In genomic region chr1:83058481-83058880, GRCm38 (mm10) we compare ENCODE assay signal across 39 mouse cellular contexts. TPM values are rescaled to one million over a fixed set of nuclear protein-coding genes. Genes with fewer than 3 reads are reported as not detected.
DNase-seq lines count a peak whose midpoint lies in the region; ATAC-seq and TF ChIP-seq lines count a peak whose summit lies in the region.
"Had no signal": no experiment of that assay in that cellular context is flagged by ENCODE, and none has a peak within 500 bp of the region (broad histone marks: within the 10 kb centered on the region; RNA-seq: fewer than 3 reads in every experiment).

No protein-coding gene starts in this region.

- no peak for ATAC-seq in kidney, embryonic 15.5 days (replicated peaks; ENCODE audit: low FRiP score)
- ATAC-seq in stomach, postnatal 0 days (ENCODE audit: low FRiP score, low TSS enrichment): no peak
- ATAC-seq: forebrain, postnatal 0 days; hindbrain, postnatal 0 days; intestine, embryonic 16.5 days; Patski had no signal

- H3K27ac ChIP-seq in kidney, embryonic 15.5 days: no peak overlapping the region
- no peak overlapping the region for H3K27ac ChIP-seq in stomach, postnatal 0 days (replicated peaks)
- H3K27ac ChIP-seq: forebrain, embryonic 12.5 days; heart, adult 2 months; heart, embryonic 13.5 days; hindbrain, embryonic 12.5 days; hindbrain, postnatal 0 days; layer of hippocampus, adult 2 months; left cerebral cortex, adult 2 months; limb, embryonic 12.5 days; liver, embryonic 15.5 days; stomach, embryonic 15.5 days had no signal

- H3K36me3 ChIP-seq in kidney, embryonic 15.5 days: no peaks in the 10 kb centered on the region
- H3K36me3 ChIP-seq in stomach, postnatal 0 days (ENCODE audit: control insufficient read depth, insufficient read depth, low read length): no peaks in the 10 kb centered on the region
- H3K36me3 ChIP-seq: forebrain, embryonic 12.5 days; heart, embryonic 13.5 days; hindbrain, embryonic 12.5 days; limb, embryonic 12.5 days; liver, embryonic 15.5 days; stomach, embryonic 15.5 days had no signal

- no peaks in the 10 kb centered on the region for H3K27me3 ChIP-seq in kidney, embryonic 15.5 days
- no peaks in the 10 kb centered on the region for H3K27me3 ChIP-seq in stomach, postnatal 0 days (ENCODE audit: control insufficient read depth, insufficient read depth, low read length)
- H3K27me3 ChIP-seq: forebrain, embryonic 12.5 days; heart, embryonic 13.5 days; hindbrain, embryonic 12.5 days; limb, embryonic 12.5 days; liver, embryonic 15.5 days; Patski; stomach, embryonic 15.5 days had no signal

- no peak for TF ChIP-seq CTCF in stomach, postnatal 0 days (IDR thresholded peaks at IDR 0.05; ENCODE audit: low read depth)

- 29% methylated on average over 1 of the region's 1 CpGs for WGBS in kidney, embryonic 15.5 days
- 45% methylated on average over 1 of the region's 1 CpGs for WGBS in stomach, postnatal 0 days

- no peak for TF ChIP-seq EP300 in stomach, postnatal 0 days (optimal IDR thresholded peaks at IDR 0.05)

- H3K4me3 ChIP-seq in kidney, embryonic 15.5 days (replicated peaks): no peak overlapping the region
- no peak overlapping the region for H3K4me3 ChIP-seq in stomach, postnatal 0 days (ENCODE audit: low read depth, low read length)
- H3K4me3 ChIP-seq: erythroblast, embryonic 14.5 days; forebrain, embryonic 12.5 days; heart, adult 2 months; heart, embryonic 13.5 days; hindbrain, embryonic 12.5 days; layer of hippocampus, adult 2 months; left cerebral cortex, adult 2 months; limb, embryonic 12.5 days; liver, embryonic 15.5 days; stomach, embryonic 15.5 days had no signal

- peak; percentile 7 to 13 for DNase-seq in adrenal gland, postnatal 36 days
- DNase-seq in adrenal gland, adult 18-20 months (ENCODE audit: low spot score in 2 of 2): no peak
- DNase-seq in kidney, adult 18-20 months: peak; percentile 13
- peak; percentile 21 for DNase-seq in adipocyte (ENCODE audit: low spot score)
- DNase-seq in kidney, postnatal 14 days: peak; percentile 14
- no peak for DNase-seq in stomach, postnatal 0 days (ENCODE audit: low spot score)
- no peak for DNase-seq in heart, postnatal 14 days
- DNase-seq: cerebellum, adult 11-12 months; cerebellum, adult 9-11 months; forebrain, postnatal 0 days; heart, adult 2 months; lung, embryonic 14.5 days; lung, postnatal 14 days; retina, postnatal 1 day; right cerebral cortex, postnatal 14 days; thymus, postnatal 14 days had no signal

- H3K9ac ChIP-seq in kidney, embryonic 15.5 days: no peak overlapping the region
- H3K9ac ChIP-seq in stomach, postnatal 0 days (ENCODE audit: low read length): no peak overlapping the region
- H3K9ac ChIP-seq: forebrain, embryonic 12.5 days; forebrain, postnatal 0 days; heart, embryonic 13.5 days; hindbrain, embryonic 12.5 days; limb, embryonic 12.5 days; liver, embryonic 15.5 days; lung, embryonic 14.5 days; stomach, embryonic 15.5 days had no signal

- intact Hi-C loops in heart, postnatal 14 days (cut with DNase I): no loop called here

- no peaks in the 10 kb centered on the region for H3K4me1 ChIP-seq in kidney, embryonic 15.5 days
- no peaks in the 10 kb centered on the region for H3K4me1 ChIP-seq in stomach, postnatal 0 days (replicated peaks; ENCODE audit: control insufficient read depth, insufficient read depth)
- H3K4me1 ChIP-seq: forebrain, embryonic 12.5 days; hindbrain, embryonic 12.5 days; limb, embryonic 12.5 days; liver, embryonic 15.5 days; stomach, embryonic 15.5 days had no signal

- no peaks in the 10 kb centered on the region for H3K9me3 ChIP-seq in kidney, embryonic 15.5 days (replicated peaks)
- H3K9me3 ChIP-seq in stomach, postnatal 0 days (ENCODE audit: control insufficient read depth, low read length): no peaks in the 10 kb centered on the region
- H3K9me3 ChIP-seq: forebrain, embryonic 12.5 days; heart, embryonic 13.5 days; hindbrain, embryonic 12.5 days; limb, embryonic 12.5 days; liver, embryonic 15.5 days; stomach, embryonic 15.5 days had no signal

- H3K4me2 ChIP-seq in kidney, embryonic 15.5 days: no peak overlapping the region
- no peak overlapping the region for H3K4me2 ChIP-seq in stomach, postnatal 0 days (replicated peaks; ENCODE audit: low read depth)
- H3K4me2 ChIP-seq: forebrain, embryonic 12.5 days; heart, embryonic 13.5 days; hindbrain, embryonic 12.5 days; limb, embryonic 12.5 days; liver, embryonic 15.5 days; lung, embryonic 14.5 days; stomach, embryonic 15.5 days had no signal

RNA-seq across cellular contexts. Expression of gene A030005K14Rik, which starts 0.7 kb away (rescaled TPM):
- total RNA-seq in adrenal gland, postnatal 36 days (2021): not detected
- total RNA-seq in adrenal gland, adult 18-20 months (2021): not detected
- polyA plus RNA-seq in kidney, embryonic 15.5 days (2015; fragmentation: Nextera tagmentation; extraction: Ambion mirVana): not detected in 2 replicates
- polyA plus RNA-seq in stomach, postnatal 0 days (2015; fragmentation: Nextera tagmentation; extraction: Ambion mirVana): not detected in 2 replicates
- not detected for total RNA-seq in heart, postnatal 14 days (2021)
- total RNA-seq: forebrain, postnatal 0 days; gastrocnemius, adult 8-10 months; gastrocnemius, postnatal 4 days; heart, adult 2 months; heart, postnatal 25 days; hindbrain, postnatal 0 days; layer of hippocampus, adult 2 months; layer of hippocampus, postnatal 14 days; left cerebral cortex, adult 2 months; left cerebral cortex, postnatal 25 days; liver, adult 2 months; MEL had no signal
- polyA plus RNA-seq: embryonic facial prominence, embryonic 14.5 days; erythroblast, embryonic 14.5 days; forebrain, embryonic 12.5 days; forebrain, postnatal 0 days; heart, adult 2 months; heart, embryonic 13.5 days; hindbrain, embryonic 12.5 days; hindbrain, postnatal 0 days; intestine, embryonic 16.5 days; limb, embryonic 12.5 days; liver, adult 2 months; liver, embryonic 15.5 days; lung, embryonic 14.5 days; neural tube, embryonic 14.5 days; Patski; stomach, embryonic 15.5 days; urinary bladder, adult 2 months had no signal

RNA-seq across cellular contexts. Expression of gene Krtap28-13, which starts 2.2 kb away (rescaled TPM):
- total RNA-seq in adrenal gland, postnatal 36 days (2021): not detected
- total RNA-seq in adrenal gland, adult 18-20 months (2021): not detected
- polyA plus RNA-seq in kidney, embryonic 15.5 days (2015; fragmentation: Nextera tagmentation; extraction: Ambion mirVana): not detected in 2 replicates
- not detected in 2 replicates for polyA plus RNA-seq in stomach, postnatal 0 days (2015; fragmentation: Nextera tagmentation; extraction: Ambion mirVana)
- total RNA-seq in heart, postnatal 14 days (2021): not detected
- total RNA-seq: forebrain, postnatal 0 days; gastrocnemius, adult 8-10 months; gastrocnemius, postnatal 4 days; heart, adult 2 months; heart, postnatal 25 days; hindbrain, postnatal 0 days; layer of hippocampus, adult 2 months; layer of hippocampus, postnatal 14 days; left cerebral cortex, adult 2 months; left cerebral cortex, postnatal 25 days; liver, adult 2 months; MEL had no signal
- polyA plus RNA-seq: erythroblast, embryonic 14.5 days; forebrain, embryonic 12.5 days; forebrain, postnatal 0 days; heart, adult 2 months; heart, embryonic 13.5 days; hindbrain, embryonic 12.5 days; hindbrain, postnatal 0 days; intestine, embryonic 16.5 days; limb, embryonic 12.5 days; liver, adult 2 months; liver, embryonic 15.5 days; lung, embryonic 14.5 days; neural tube, embryonic 14.5 days; Patski; stomach, embryonic 15.5 days; urinary bladder, adult 2 months had no signal

RNA-seq across cellular contexts. Expression of gene Gm47969, which starts 13.7 kb away (rescaled TPM):
- total RNA-seq in adrenal gland, postnatal 36 days (2021): not detected
- not detected for total RNA-seq in adrenal gland, adult 18-20 months (2021)
- not detected in 2 replicates for polyA plus RNA-seq in kidney, embryonic 15.5 days (2015; fragmentation: Nextera tagmentation; extraction: Ambion mirVana)
- polyA plus RNA-seq in stomach, postnatal 0 days (2015; fragmentation: Nextera tagmentation; extraction: Ambion mirVana): not detected in 2 replicates
- not detected for total RNA-seq in heart, postnatal 14 days (2021)
- total RNA-seq: forebrain, postnatal 0 days; gastrocnemius, adult 8-10 months; gastrocnemius, postnatal 4 days; heart, adult 2 months; heart, postnatal 25 days; hindbrain, postnatal 0 days; layer of hippocampus, adult 2 months; layer of hippocampus, postnatal 14 days; left cerebral cortex, adult 2 months; left cerebral cortex, postnatal 25 days; liver, adult 2 months; MEL had no signal
- polyA plus RNA-seq: embryonic facial prominence, embryonic 14.5 days; erythroblast, embryonic 14.5 days; forebrain, embryonic 12.5 days; forebrain, postnatal 0 days; heart, adult 2 months; heart, embryonic 13.5 days; hindbrain, embryonic 12.5 days; hindbrain, postnatal 0 days; intestine, embryonic 16.5 days; limb, embryonic 12.5 days; liver, adult 2 months; liver, embryonic 15.5 days; lung, embryonic 14.5 days; neural tube, embryonic 14.5 days; Patski; stomach, embryonic 15.5 days; urinary bladder, adult 2 months had no signal

RNA-seq across cellular contexts. Expression of gene Krtap28-10, which starts 16.2 kb away (rescaled TPM):
- not detected for total RNA-seq in adrenal gland, postnatal 36 days (2021)
- not detected for total RNA-seq in adrenal gland, adult 18-20 months (2021)
- polyA plus RNA-seq in kidney, embryonic 15.5 days (2015; fragmentation: Nextera tagmentation; extraction: Ambion mirVana): not detected in 2 replicates
- not detected in 2 replicates for polyA plus RNA-seq in stomach, postnatal 0 days (2015; fragmentation: Nextera tagmentation; extraction: Ambion mirVana)
- total RNA-seq in heart, postnatal 14 days (2021): not detected
- total RNA-seq: forebrain, postnatal 0 days; gastrocnemius, adult 8-10 months; gastrocnemius, postnatal 4 days; heart, adult 2 months; heart, postnatal 25 days; hindbrain, postnatal 0 days; layer of hippocampus, adult 2 months; layer of hippocampus, postnatal 14 days; left cerebral cortex, adult 2 months; left cerebral cortex, postnatal 25 days; liver, adult 2 months; MEL had no signal
- polyA plus RNA-seq: erythroblast, embryonic 14.5 days; forebrain, embryonic 12.5 days; forebrain, postnatal 0 days; heart, adult 2 months; heart, embryonic 13.5 days; hindbrain, embryonic 12.5 days; hindbrain, postnatal 0 days; intestine, embryonic 16.5 days; limb, embryonic 12.5 days; liver, adult 2 months; liver, embryonic 15.5 days; lung, embryonic 14.5 days; neural tube, embryonic 14.5 days; Patski; stomach, embryonic 15.5 days; urinary bladder, adult 2 months had no signal

RNA-seq across cellular contexts. Expression of gene Slc19a3, which starts 20.2 kb away (rescaled TPM):
- under 1 TPM in 1 of 2 experiments, not detected in 1; 0.33 TPM for total RNA-seq in adrenal gland, postnatal 36 days (2021)
- total RNA-seq in adrenal gland, adult 18-20 months (2021): under 1 TPM; 0.16 to 0.30 TPM
- 1.1 and 1.2 TPM in 2 replicates for polyA plus RNA-seq in kidney, embryonic 15.5 days (2015; fragmentation: Nextera tagmentation; extraction: Ambion mirVana)
- polyA plus RNA-seq in stomach, postnatal 0 days (2015; fragmentation: Nextera tagmentation; extraction: Ambion mirVana): 0.34 and 0.45 TPM in 2 replicates
- under 1 TPM; 0.51 to 0.57 TPM for total RNA-seq in heart, postnatal 14 days (2021)
- total RNA-seq: liver, adult 2 months; MEL had no signal
- polyA plus RNA-seq: erythroblast, embryonic 14.5 days had no signal

Comparison
In these comparisons a context has a peak if more than half of its experiments do, and no peak if none do; other contexts are left out.
1. DNase-seq: peak in adrenal gland, postnatal 36 days (2 of 2), kidney, adult 18-20 months (single experiment), adipocyte (single experiment) and kidney, postnatal 14 days (single experiment); none in adrenal gland, adult 18-20 months (0 of 2), stomach, postnatal 0 days (single experiment) and heart, postnatal 14 days (0 of 2).